Mouse (Mus musculus): ENCODE data around the gene Pid1. TPM values are rescaled to one million over a fixed set of nuclear protein-coding genes. Genes with fewer than 3 reads are reported as not detected.
"Not testable (repeated sequence)": the region's sequence is repeated elsewhere in the genome, so short reads cannot be mapped to it uniquely, and the experiment has no call there.

Gene Pid1
- polyA plus RNA-seq, 1 experiment from 2014 or later = 14.0 TPM

DNA sequence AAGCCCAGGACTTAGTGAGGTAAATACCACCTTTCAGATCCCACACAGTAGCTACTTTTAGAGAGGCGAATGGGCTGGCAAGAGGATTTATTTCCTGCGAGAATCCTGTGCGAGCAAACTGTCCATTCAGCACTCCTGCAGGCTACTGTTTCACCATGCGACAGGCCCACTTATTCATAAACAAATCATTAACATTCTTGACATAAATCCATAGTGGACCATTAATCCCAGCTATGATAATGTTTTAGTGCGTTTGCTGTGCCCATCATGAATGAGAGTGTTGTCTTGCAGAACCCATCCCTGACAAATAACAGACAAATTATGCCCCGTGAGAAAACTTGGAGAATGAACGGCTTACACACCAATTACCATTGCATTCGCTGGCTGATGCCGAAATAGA is 152.5 kb downstream of the Pid1 start:
- H3K27ac ChIP-seq = no peak overlapping the region
- no peak for ATAC-seq (ENCODE audit: low read depth)
- H3K9me3 ChIP-seq (replicated peaks) = no peaks in the 10 kb centered on the region
- H3K4me3 ChIP-seq (replicated peaks) = no peak overlapping the region
- H3K4me1 ChIP-seq (replicated peaks) = 0 out of 2 replicates have a peak, but pooled peaks cover 5% of the 10 kb centered on the region
- no peak for DNase-seq
- no peak overlapping the region for H3K9ac ChIP-seq
- 65% methylated on average over 9 of the region's 9 CpGs for WGBS (ENCODE audit: insufficient replicate concordance)
- no peaks in the 10 kb centered on the region for H3K36me3 ChIP-seq
- no peaks in the 10 kb centered on the region for H3K27me3 ChIP-seq
- no peak overlapping the region for H3K4me2 ChIP-seq

DNA sequence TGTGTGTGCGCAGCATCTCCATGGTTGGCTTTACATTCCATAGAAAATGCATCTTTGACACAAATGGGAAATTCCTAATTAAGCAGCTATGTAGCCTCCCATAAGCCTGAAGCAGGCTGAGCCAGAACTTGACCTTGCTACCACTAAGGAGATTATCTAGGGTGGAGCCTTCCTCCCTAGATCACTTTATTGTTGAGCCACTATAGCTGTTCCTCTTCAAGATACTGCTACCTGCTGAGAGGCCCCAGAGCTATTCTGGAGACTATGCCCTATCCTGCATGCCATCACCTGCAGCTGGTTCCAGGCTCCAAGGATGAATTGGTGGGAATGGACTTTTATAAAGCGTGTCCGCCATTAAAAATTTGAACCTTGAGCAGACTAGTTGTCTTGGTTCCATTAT is 158.2 kb downstream of the Pid1 start:
- H3K36me3 ChIP-seq; H3K9me3 ChIP-seq (replicated peaks); ATAC-seq (ENCODE audit: low read depth); H3K9ac ChIP-seq; H3K4me1 ChIP-seq (replicated peaks); H3K4me2 ChIP-seq; H3K27me3 ChIP-seq; H3K27ac ChIP-seq; H3K4me3 ChIP-seq (replicated peaks); DNase-seq: not testable (repeated sequence)
- WGBS (ENCODE audit: insufficient replicate concordance) = 76% methylated on average over 3 of the region's 3 CpGs

DNA sequence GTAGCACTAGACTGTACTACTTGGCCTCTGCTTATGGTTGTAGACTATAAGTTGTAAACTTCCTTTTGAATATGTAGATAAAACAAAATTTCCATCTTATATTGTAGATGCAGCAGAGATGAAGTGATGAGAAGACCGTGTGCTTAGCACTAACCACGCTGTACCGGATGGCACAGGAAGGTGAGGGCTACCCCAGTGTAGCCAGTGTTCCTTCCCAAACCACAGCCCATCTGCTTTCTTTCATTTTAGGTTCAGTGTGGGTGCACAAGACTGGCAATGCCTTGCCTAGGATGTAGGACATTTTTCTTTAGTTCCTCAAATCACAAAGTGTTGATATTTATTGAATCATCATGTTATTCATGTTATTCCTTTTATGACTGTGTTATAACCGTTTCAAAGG is 160.5 kb downstream of the Pid1 start:
- DNase-seq = no peak
- H3K9ac ChIP-seq = no peak overlapping the region
- no peaks in the 10 kb centered on the region for H3K27me3 ChIP-seq
- no peaks in the 10 kb centered on the region for H3K9me3 ChIP-seq (replicated peaks)
- no peak overlapping the region for H3K4me2 ChIP-seq
- no peaks in the 10 kb centered on the region for H3K4me1 ChIP-seq (replicated peaks)
- H3K36me3 ChIP-seq = no peaks in the 10 kb centered on the region
- H3K4me3 ChIP-seq (replicated peaks) = no peak overlapping the region
- WGBS (ENCODE audit: insufficient replicate concordance) = 51% methylated on average over 4 of the region's 4 CpGs
- ATAC-seq (ENCODE audit: low read depth) = no peak
- H3K27ac ChIP-seq = no peak overlapping the region

DNA sequence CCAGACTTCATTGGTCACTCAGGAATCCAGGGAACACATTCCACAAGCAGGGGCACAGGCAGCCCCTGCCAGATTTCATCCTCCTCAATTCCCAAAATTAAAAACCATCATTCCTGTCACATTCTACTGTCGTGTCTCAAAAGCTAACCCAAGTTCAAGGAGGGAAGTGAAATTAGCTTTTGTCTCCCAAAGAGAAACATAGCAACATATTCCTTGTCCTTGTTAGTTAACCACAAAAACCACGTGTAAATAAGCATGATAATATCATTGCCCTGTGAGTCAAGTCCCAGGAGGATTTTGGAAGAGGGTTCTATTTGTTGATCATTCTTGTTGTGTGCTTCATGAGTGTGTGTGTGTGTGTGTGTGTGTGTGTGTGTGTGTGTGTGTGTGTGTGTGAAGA is 164.1 kb downstream of the Pid1 start:
- no peak overlapping the region for H3K27ac ChIP-seq
- H3K9me3 ChIP-seq (replicated peaks) = no peaks in the 10 kb centered on the region
- H3K4me3 ChIP-seq (replicated peaks) = no peak overlapping the region
- H3K9ac ChIP-seq = no peak overlapping the region
- no peak for DNase-seq
- H3K4me2 ChIP-seq = no peak overlapping the region
- ATAC-seq (ENCODE audit: low read depth) = no peak
- no peaks in the 10 kb centered on the region for H3K4me1 ChIP-seq (replicated peaks)
- H3K27me3 ChIP-seq = no peaks in the 10 kb centered on the region
- no peaks in the 10 kb centered on the region for H3K36me3 ChIP-seq
- WGBS (ENCODE audit: insufficient replicate concordance) = 30% methylated on average over 2 of the region's 2 CpGs

DNA sequence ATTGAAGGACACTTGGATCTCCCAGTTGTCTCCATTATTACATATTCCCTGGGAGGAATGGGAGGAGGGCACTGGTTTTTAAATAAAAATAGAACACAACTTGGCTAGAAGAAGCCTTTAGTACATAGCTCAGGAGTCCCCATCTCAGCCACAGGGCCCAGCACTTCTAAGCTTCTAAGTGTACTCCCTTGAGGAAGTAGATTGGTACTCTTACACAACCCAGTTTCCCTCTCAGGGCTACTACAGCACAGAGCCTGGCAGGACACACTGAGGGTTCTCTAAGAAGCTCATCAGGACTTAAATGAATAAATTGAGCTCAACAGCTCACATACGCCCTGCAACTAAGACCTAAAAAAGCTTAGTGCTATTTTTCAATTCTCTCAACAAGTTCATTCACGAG is 165.1 kb downstream of the Pid1 start:
- Histone ChIP-seq H3K4me1 (replicated peaks) (no peaks in the 10 kb centered on the region), H3K4me2 (no peak overlapping the region), H3K4me3 (replicated peaks) (no peak overlapping the region), H3K9me3 (replicated peaks) (no peaks in the 10 kb centered on the region), H3K36me3 (no peaks in the 10 kb centered on the region), H3K27me3 (no peaks in the 10 kb centered on the region), H3K27ac (no peak overlapping the region), H3K9ac (no peak overlapping the region)
- WGBS (ENCODE audit: insufficient replicate concordance) = 57% methylated on average over 2 of the region's 2 CpGs
- ATAC-seq (ENCODE audit: low read depth) = no peak
- DNase-seq = no peak

DNA sequence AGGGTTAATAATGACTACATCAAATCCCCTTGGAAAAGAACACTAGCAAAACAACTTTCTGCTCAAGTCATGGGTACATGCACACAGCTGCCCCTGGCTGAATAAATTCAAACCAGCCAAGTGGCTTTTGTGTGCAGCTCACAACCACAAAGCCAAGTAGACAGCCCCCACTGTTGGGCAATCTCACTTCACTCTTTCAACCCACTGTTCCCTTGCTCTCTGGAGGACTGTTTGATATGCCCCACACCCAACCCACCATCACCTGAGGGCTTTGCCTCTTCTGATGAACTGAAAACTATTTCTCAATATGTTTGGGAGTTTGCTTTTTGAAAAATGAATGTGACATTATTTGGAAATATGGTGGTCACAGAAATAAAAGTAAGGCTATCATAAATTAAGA is 171.8 kb downstream of the Pid1 start:
- DNase-seq (no peak), ATAC-seq (ENCODE audit: low read depth) (no peak)
- Histone ChIP-seq H3K9me3 (replicated peaks) (no peaks in the 10 kb centered on the region), H3K27me3 (no peaks in the 10 kb centered on the region), H3K4me3 (replicated peaks) (no peak overlapping the region), H3K27ac (no peak overlapping the region), H3K9ac (no peak overlapping the region), H3K36me3 (no peaks in the 10 kb centered on the region), H3K4me2 (no peak overlapping the region), H3K4me1 (replicated peaks) (no peaks in the 10 kb centered on the region)

DNA sequence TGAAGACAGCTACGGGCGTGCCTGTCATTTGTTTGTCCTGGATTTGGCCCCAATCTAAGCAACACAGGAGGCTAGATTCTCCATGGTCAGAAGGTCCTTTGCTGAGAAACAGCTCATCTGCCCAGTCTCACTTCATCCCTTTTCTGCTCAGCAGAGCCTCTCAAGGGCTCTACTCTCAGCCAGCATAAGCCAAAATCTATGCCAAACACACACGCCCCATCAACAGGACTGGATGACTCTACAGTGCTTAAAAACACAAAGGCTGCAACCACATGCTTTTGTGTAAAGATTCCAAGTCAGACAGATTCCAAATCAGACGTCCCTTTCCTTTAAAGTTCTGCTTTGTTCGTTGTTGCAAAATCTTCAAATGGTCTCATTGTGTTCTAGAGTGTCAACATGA is 174.5 kb downstream of the Pid1 start:
- Histone ChIP-seq H3K9me3 (replicated peaks) (no peaks in the 10 kb centered on the region), H3K4me3 (replicated peaks) (no peak overlapping the region), H3K9ac (no peak overlapping the region), H3K4me2 (no peak overlapping the region), H3K36me3 (no peaks in the 10 kb centered on the region), H3K4me1 (replicated peaks) (no peaks in the 10 kb centered on the region), H3K27me3 (no peaks in the 10 kb centered on the region), H3K27ac (no peak overlapping the region)
- DNase-seq = no peak
- ATAC-seq (ENCODE audit: low read depth) = no peak
- WGBS (ENCODE audit: insufficient replicate concordance) = 61% methylated on average over 5 of the region's 5 CpGs

DNA sequence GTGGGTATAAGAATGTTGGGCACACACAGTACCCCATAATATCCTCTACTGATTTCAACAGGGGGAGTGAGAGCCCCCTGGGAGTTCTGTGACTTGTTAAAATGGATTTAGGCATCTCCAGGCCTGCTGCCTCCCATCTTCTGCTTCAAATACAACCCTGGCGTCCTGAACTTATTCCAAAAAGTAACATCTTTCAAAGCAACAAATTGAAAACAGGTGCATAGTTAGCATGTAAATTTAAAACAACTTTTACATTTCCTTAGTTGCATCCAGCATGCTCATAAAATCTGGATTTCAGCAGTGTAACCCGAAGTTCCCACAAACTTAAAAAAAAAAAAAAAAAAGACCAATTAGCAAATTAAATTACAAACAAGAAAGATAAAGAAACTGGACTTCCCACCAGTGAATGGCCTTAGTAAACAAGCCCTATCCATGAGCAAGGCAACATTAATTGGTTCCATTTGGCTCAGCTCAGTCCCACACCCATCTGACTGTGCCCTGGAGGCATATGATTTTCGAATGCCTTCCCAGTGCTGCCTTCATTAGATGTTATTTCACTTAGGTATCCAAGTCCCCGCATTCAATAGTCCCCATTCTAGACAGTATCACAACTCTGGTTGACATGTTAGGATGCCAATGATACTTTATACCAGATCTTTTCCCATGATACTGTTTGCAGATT is 177.1 kb downstream of the Pid1 start:
- H3K4me1 ChIP-seq (replicated peaks) = no peaks in the 10 kb centered on the region
- no peak overlapping the region for H3K27ac ChIP-seq
- no peaks in the 10 kb centered on the region for H3K27me3 ChIP-seq
- no peak for ATAC-seq (ENCODE audit: low read depth)
- no peak for DNase-seq
- H3K4me3 ChIP-seq (replicated peaks) = no peak overlapping the region
- H3K9ac ChIP-seq = no peak overlapping the region
- 52% methylated on average over 4 of the region's 4 CpGs for WGBS (ENCODE audit: insufficient replicate concordance)
- H3K36me3 ChIP-seq = no peaks in the 10 kb centered on the region
- H3K4me2 ChIP-seq = no peak overlapping the region
- no peaks in the 10 kb centered on the region for H3K9me3 ChIP-seq (replicated peaks)

DNA sequence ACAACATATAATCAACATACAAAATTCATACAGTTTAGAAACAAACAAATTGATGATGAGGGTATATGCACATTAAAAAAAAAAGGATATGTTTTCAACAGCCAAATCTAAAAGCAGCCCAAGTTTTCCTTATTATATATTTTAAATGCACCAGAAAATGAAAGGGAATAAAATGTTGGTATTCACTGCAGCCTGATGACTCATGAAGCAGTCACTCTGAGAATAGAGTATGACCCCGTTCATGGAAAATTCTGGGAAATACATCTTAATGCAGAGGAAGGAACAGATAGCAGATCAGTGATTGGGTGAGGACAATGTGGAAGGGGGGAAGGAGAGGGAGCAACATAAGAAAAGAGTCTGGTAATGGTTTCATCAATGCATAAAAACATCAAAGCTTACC is 186.3 kb downstream of the Pid1 start:
- WGBS (ENCODE audit: insufficient replicate concordance) = 45% methylated on average over 1 of the region's 1 CpGs
- H3K4me3 ChIP-seq (replicated peaks) = no peak overlapping the region
- DNase-seq (no peak), ATAC-seq (ENCODE audit: low read depth) (no peak)
- H3K4me1 ChIP-seq (replicated peaks) = no peaks in the 10 kb centered on the region
- H3K9ac ChIP-seq = no peak overlapping the region
- H3K27me3 ChIP-seq = no peaks in the 10 kb centered on the region
- no peaks in the 10 kb centered on the region for H3K9me3 ChIP-seq (replicated peaks)
- no peak overlapping the region for H3K4me2 ChIP-seq
- H3K27ac ChIP-seq = no peak overlapping the region
- no peaks in the 10 kb centered on the region for H3K36me3 ChIP-seq

DNA sequence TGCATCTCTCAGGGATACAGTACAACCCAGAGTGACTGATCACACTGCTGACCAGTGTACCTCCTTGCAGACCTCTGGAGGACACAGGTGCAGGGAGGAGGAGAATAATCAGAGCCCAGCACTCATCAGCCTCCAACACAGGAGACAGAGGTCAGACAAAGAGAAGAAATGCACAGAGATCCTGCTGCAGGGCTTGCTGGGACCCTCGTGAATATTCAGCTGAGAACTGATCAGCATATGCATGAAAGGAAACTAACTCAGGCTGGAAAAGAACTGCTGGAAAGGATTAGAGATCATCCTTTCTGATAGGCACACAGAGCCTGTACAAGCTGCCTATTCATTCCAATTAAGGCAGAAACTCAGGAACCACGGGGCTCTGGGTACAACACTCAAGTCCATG is 186.9 kb downstream of the Pid1 start:
- Histone ChIP-seq H3K4me2 (no peak overlapping the region), H3K27me3 (no peaks in the 10 kb centered on the region), H3K27ac (no peak overlapping the region), H3K4me3 (replicated peaks) (no peak overlapping the region), H3K9ac (no peak overlapping the region), H3K9me3 (replicated peaks) (no peaks in the 10 kb centered on the region), H3K36me3 (no peaks in the 10 kb centered on the region), H3K4me1 (replicated peaks) (no peaks in the 10 kb centered on the region)
- ATAC-seq (ENCODE audit: low read depth) (no peak), DNase-seq (no peak)
- WGBS (ENCODE audit: insufficient replicate concordance) = 28% methylated on average over 2 of the region's 2 CpGs

DNA sequence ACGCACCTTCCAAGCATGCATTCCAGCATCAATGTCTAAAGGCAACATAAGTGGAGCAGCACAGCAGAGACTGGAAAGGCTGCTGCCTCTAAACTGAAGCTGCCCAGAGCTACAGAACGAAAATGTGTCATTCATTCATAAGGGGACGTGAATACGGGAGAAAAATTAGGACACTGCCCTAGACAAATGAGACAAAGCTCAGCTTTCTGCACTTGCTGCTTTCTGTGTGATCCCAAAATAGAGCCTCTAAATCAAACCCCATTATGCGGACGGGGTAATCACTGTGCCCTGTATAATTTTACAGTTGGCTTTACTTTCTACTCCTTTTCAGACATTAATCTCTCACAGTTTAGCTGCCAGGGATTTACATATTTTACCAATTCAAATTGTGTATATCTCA is 191.0 kb downstream of the Pid1 start:
- Histone ChIP-seq H3K4me2 (no peak overlapping the region), H3K4me3 (replicated peaks) (no peak overlapping the region), H3K36me3 (no peaks in the 10 kb centered on the region), H3K9me3 (replicated peaks) (0 out of 2 replicates have a peak, but pooled peaks cover 1% of the 10 kb centered on the region), H3K27me3 (no peaks in the 10 kb centered on the region), H3K27ac (no peak overlapping the region), H3K4me1 (replicated peaks) (no peaks in the 10 kb centered on the region), H3K9ac (no peak overlapping the region)
- 64% methylated on average over 6 of the region's 6 CpGs for WGBS (ENCODE audit: insufficient replicate concordance)
- DNase-seq = no peak
- no peak for ATAC-seq (ENCODE audit: low read depth)

DNA sequence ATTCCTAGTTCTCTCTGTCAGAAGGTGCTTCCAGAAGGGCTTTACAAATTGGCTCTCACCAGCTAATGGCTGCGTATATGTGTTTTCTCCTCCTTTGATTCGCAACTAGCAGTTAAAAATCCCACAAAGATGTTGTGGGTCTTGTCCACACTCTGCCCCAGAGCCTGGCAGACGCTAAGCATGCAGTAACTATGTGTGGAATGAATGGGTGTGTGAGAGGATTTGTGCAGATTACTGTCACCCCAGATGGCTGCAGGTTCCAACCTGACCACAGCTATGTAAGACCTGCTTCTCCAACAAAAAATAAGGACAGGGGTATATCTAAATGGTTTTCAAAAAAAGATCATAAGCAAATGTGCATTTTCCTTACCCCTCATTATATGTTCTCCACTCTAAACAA is 206.2 kb downstream of the Pid1 start:
- ATAC-seq (ENCODE audit: low read depth) (no peak), DNase-seq (no peak)
- no peak overlapping the region for H3K9ac ChIP-seq
- no peaks in the 10 kb centered on the region for H3K27me3 ChIP-seq
- H3K27ac ChIP-seq = no peak overlapping the region
- no peaks in the 10 kb centered on the region for H3K4me1 ChIP-seq (replicated peaks)
- no peaks in the 10 kb centered on the region for H3K36me3 ChIP-seq
- WGBS (ENCODE audit: insufficient replicate concordance) = 62% methylated on average over 3 of the region's 3 CpGs
- no peak overlapping the region for H3K4me2 ChIP-seq
- no peak overlapping the region for H3K4me3 ChIP-seq (replicated peaks)
- H3K9me3 ChIP-seq (replicated peaks) = no peaks in the 10 kb centered on the region
